Mouse (Mus musculus) embryo, embryonic 11 days (tissue): ENCODE results near the gene Col3a1.

ENCODE experiments used
- DNase-seq: peaks from one replicate; pipeline ENCODE4 v3.0.0-alpha.2; 2015

Col3a1 gene

DNA sequence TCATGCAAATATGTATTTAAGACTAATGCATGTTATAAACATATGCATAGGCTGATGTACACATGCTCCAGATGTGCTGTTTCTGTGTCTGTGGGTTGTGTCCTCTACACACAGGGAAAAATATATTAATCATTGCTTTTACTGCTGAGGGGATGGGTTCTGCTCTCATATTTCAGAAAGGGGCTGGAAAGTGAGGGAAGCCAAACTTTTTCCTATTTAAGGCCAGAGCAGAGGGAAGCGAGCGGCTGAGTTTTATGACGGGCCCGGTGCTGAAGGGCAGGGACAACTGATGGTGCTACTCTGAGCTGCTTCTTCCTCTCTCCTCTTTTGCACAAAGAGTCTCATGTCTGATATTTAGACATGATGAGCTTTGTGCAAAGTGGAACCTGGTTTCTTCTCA is at the start of gene Col3a1:
Gene Col3a1 (plus strand): TSS at position 151 of the 400 bp plus-strand sequence.
- peak; percentile 68 for DNase-seq

GRCm38 (mm10) chr1:45269421-45269820 is 41.9 kb upstream of the Col3a1 start:
- no peak for DNase-seq

DNA sequence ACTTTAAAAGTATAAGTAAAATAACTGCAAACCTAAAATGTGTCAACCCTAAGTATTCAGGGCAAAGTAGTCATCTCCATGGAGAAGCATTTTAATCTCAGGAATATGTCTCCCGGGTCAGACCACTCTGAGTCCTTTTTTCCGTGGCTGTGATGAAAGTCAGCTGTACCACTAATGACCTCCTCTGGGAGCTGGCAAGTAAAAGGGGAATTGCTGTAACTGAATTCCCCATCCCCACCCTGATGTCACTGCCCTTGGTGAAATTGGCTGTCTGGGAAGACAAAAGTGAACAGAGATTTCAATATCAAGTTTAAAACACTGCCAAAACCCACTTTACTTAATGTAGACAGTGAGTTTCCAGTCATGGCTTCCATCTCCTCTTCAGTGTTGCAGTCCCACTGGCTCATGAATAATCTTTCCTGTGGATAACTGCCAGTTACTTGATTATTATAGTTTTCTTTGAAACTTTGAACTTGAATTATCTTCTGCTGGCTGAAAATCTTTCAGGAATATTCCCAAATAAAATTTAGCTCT is 35.3 kb upstream of the Col3a1 start:
- DNase-seq: peak; percentile 6

DNA sequence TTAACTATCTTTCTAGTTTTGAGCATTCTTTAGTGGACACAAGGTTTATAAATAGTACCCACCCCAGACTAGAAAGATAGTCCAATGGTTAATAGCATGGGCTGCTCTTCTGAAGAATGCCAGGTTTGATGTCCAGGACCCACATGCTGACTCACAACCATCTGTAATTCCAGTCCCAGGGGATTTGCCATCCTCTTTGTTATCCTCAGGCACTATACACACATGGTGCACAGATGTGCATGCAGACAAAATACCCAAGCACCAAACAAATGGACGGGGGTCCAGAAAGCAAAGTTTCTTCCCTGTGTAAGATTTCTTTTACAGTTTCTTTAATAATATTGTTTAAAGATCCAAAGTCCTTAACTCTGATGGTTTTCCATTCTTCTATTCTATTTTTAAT is 23.4 kb upstream of the Col3a1 start:
- peak; percentile 61 for DNase-seq

- DNase-seq: no peak
Measured at GRCm38 (mm10) chr1:45290037-45290436, 21.3 kb upstream of the Col3a1 start.

DNA sequence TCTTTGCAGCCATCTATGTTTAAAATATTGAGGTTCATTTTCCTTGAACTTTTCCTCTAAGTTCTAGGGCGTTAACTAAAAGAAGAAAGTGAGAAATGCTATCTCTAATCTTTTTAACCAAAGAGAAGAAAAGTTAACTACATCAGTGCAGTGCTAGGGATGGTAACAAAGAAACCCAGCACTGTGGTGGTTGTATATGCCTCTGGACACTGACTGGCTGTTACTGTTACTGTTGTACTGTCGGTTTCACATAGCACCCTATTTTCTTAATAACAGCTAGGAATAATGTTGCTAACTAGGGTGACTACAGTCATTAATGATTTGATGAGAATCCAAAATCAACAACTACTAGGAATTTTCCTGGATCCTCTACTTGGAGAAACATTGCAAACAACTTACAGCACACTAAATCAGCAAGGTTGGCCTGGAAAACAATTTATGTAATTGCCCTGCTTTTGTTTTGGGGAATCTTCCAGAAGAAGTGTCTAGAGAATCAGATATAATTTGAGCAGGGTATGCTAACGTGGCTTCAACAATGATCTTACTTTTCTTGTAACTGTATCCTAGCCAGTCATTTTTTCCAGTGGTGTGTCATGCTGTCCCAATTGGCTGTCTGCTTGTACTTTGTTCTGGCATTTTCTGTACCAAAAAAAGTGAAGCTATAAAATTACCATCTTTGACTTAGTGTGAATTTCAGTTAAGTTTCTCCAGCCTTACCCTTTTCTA is 11.8 kb upstream of the Col3a1 start:
- DNase-seq: no peak

- no peak for DNase-seq
Measured at GRCm38 (mm10) chr1:45304273-45304672, 7.1 kb upstream of the Col3a1 start.

GRCm38 (mm10) chr1:45309015-45309414 is 2.3 kb upstream of the Col3a1 start:
- no peak for DNase-seq

GRCm38 (mm10) chr1:45311962-45312361 is 624 bp downstream of the Col3a1 start:
- peak; percentile 23 for DNase-seq

DNA sequence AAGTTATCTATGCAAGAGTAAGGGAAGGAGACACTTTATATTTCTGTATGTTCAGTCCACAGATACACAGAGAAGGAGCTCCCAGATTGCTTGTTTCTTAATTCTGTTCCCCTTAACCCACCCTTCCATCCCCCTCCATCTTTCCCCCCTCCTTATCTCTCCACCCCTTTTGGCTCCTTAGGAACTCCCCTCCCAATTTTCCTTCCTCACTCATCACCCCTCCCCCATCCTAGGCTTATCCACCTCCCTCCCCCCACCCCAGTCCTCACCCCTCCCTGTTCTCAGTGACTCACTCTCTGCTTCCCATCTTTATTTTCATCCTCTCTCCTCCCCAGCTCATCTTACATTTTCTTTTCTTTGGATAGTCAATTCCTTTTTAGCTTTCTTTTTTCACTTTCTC is 1.5 kb downstream of the Col3a1 start:
- DNase-seq: peak; percentile 87

GRCm38 (mm10) chr1:45313696-45314295 is 2.5 kb downstream of the Col3a1 start:
- DNase-seq: peak; percentile 81

- DNase-seq: peak; percentile 31
Measured at GRCm38 (mm10) chr1:45315767-45316528, 4.6 kb downstream of the Col3a1 start.

GRCm38 (mm10) chr1:45318241-45318640 is 6.9 kb downstream of the Col3a1 start:
- no peak for DNase-seq

DNA sequence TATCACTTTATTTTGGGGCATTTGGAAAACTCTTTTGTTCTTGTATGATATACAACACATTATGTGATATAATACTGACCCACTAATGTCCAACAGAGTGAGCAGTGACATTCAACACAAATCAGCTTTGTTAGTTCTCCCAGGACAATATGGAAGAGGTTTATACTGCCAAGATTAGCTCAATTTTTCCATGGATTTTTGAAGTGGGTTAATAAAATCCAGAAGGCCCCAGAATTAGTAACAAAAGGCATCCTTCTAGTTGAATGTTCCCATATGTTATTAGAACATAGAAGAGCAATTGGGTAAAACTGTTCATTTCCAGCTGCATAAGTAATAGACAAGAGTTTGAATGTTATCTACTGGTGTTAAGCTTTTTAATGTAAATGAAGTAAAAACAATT is 9.5 kb downstream of the Col3a1 start:
- peak; percentile 18 for DNase-seq

DNA sequence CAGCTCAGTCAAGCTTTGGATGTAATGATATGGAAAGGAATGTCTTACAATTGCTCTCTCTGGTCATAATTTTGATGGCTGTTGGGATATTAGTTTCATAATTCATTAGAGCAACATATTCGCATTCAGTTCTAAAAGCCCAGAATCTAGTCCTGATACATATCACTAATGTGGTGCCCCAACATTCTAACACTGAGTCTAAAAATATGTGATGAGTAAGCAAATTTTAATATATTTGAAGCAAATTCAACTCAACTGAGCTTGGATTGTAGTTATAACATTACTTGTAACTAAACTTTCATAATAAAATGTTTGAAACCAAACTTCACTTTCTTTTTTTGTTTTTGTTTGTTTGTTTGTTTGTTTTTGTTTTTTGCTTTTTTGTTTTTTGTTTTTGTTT is 17.8 kb downstream of the Col3a1 start:
- no peak for DNase-seq

DNA sequence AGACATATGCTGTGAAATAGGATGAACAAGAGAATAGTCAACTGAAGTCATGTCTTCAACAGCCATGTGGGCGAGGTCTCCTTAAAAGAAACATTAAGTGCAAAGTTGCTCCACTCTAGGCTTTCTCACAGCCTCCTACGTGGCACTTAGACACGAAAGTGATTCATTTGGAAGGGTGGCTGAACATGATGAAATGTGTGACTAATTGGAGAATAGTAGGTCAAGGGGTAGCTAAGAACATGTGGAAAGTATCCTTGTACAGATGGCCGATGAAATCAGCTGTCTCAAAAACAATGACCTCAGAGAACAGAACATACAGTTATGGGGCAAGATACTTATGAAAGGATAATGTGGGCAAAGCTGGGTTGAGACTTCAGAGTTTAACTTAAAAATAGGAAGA is 44.6 kb downstream of the Col3a1 start:
- DNase-seq: no peak

DNA sequence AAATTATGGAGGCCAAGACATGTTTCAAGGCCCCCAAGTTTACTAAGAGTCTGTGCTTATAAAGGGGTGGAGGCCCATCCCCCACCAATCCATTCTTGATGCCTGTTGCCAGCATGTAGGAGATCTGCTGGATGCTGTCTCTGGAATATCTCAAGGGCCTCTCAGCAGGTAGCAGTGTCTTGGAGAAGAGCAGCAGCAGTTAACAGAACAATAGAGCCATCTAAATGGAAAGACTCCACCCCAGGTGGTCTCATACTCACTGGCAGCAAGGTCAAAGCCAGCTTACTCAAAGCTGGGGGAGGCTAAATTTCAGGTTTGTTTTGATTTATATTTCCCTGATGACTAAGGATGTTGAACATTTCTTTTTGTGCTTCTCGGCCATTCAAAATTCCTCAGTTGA is 46.7 kb downstream of the Col3a1 start:
- DNase-seq: no peak

DNA sequence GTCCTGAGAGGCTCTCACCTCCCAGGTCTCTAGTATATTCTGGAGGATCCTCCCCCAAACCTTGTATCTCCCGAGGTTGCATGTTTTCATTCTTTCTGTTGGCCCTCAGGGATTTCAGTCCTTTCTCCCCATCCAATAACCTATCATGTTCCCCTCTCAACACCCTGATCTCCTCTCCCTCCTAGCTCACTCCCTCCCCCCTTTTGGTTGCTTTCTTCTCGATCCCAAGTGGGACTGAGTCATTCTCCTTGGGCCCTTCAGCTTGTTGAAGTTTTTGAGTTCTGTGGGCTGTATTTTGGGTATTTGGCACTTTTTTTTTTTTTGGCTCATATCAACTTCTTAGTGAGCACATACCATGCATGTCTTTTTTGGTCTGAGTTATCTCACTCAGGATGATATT is 47.8 kb downstream of the Col3a1 start:
- no peak for DNase-seq

GRCm38 (mm10) chr1:45359673-45360072 is 48.3 kb downstream of the Col3a1 start:
- DNase-seq: no peak

DNA sequence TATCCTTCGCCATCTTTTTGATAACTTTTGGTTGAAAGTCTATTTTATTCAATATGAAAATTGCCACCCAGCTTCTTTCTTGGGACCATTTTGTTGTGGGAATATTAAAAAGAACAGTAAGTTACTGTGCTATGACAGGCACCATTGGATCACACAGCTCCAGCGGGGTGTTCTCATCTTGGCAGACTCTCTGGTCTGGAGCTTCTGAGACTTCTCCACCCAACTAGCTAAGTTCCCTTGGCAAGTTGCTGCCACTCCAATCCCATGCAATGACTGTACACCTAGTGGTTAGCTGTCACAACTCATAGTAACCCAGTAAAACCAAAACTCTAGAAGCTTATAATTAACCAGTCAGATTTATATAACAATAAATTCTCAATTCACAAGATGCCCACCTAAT is 51.9 kb downstream of the Col3a1 start:
- DNase-seq: no peak

DNA sequence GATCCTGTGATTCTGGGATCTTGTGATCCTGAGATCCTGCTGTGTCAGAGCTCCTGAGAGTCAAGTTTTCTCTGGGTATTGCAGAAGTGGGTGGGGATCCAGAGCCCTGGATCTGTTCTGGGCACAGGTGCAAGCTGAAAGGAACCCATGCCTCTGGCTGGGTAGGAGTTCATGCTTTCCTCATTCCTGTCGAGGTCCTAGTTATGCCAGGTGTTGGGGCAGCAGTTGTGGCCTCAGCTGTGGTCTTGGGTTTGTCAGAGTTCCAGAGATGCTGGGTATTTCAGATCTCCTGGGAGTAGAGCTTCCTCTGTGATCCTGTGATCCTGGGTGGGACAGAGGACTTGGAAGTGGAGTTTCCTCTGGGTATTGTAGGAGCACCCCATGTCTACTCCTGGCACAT is 54.1 kb downstream of the Col3a1 start:
- DNase-seq: no peak

GRCm38 (mm10) chr1:45379992-45380690 is 68.8 kb downstream of the Col3a1 start:
- DNase-seq: peak; percentile 20

DNA sequence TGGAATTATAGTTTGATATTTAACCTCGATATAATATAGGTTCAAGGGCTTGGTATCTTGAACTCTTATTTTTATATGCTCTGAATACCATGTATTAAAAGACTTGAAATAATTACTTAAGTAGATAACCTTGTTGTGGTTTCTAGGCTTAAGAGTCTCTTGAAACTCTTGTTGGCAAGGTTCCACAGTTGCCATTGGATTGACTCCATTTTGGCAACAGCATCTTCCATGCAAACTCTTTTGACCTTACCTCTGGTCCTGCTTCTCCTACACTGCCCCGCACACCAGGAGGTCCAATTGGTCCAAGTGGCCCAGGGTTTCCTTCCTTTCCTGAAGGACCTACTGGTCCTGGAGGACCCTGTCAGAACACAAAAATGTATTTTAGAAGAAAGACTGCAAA is 70.5 kb downstream of the Col3a1 start:
- no peak for DNase-seq
